Mouse (Mus musculus): Measurements from ENCODE around the gene Slc16a13. TPM values are rescaled to one million over a fixed set of nuclear protein-coding genes. Genes with fewer than 3 reads are reported as not detected.
"Not testable (repeated sequence)": the region's sequence is repeated elsewhere in the genome, so short reads cannot be mapped to it uniquely, and the experiment has no call there.

Slc16a13 gene
- polyA plus RNA-seq, 1 experiment from 2014 or later, result 14.4 TPM

- no peak overlapping the region for H3K4me2 ChIP-seq
- no peak for ATAC-seq (ENCODE audit: low FRiP score)
- no peak overlapping the region for H3K27ac ChIP-seq
- H3K36me3 ChIP-seq (replicated peaks), result no peaks in the 10 kb centered on the region
- H3K9ac ChIP-seq, result no peak overlapping the region
- no peak overlapping the region for H3K4me3 ChIP-seq (replicated peaks)
- H3K27me3 ChIP-seq, result no peaks in the 10 kb centered on the region
- H3K4me1 ChIP-seq, result no peaks in the 10 kb centered on the region
- WGBS, result 82% methylated on average over 11 of the region's 11 CpGs
- no peaks in the 10 kb centered on the region for H3K9me3 ChIP-seq
Measured at GRCm38 (mm10) chr11:70178756-70179155, 42.1 kb downstream of the Slc16a13 start.

GRCm38 (mm10) chr11:70178311-70178710 lies 42.6 kb downstream of the Slc16a13 start:
- H3K9ac ChIP-seq, result no peak overlapping the region
- no peaks in the 10 kb centered on the region for H3K9me3 ChIP-seq
- WGBS, result 89% methylated on average over 11 of the region's 11 CpGs

GRCm38 (mm10) chr11:70177647-70178046 lies 43.2 kb downstream of the Slc16a13 start:
- Histone ChIP-seq H3K9ac (no peak overlapping the region), H3K9me3 (no peaks in the 10 kb centered on the region), H3K4me3 (replicated peaks) (no peak overlapping the region), H3K36me3 (replicated peaks) (no peaks in the 10 kb centered on the region), H3K27ac (no peak overlapping the region), H3K4me1 (no peaks in the 10 kb centered on the region), H3K4me2 (no peak overlapping the region), H3K27me3 (no peaks in the 10 kb centered on the region)
- 76% methylated on average over 8 of the region's 8 CpGs for WGBS
- ATAC-seq (ENCODE audit: low FRiP score), result no peak

More at GRCm38 (mm10) chr11:70178311-70178710, 42.6 kb downstream of the Slc16a13 start:
- no peaks in the 10 kb centered on the region for H3K4me1 ChIP-seq
- ATAC-seq (ENCODE audit: low FRiP score), result no peak
- H3K27ac ChIP-seq, result no peak overlapping the region
- H3K27me3 ChIP-seq, result no peaks in the 10 kb centered on the region
- H3K4me2 ChIP-seq, result no peak overlapping the region
- H3K4me3 ChIP-seq (replicated peaks), result no peak overlapping the region
- H3K36me3 ChIP-seq (replicated peaks), result no peaks in the 10 kb centered on the region

- no peak overlapping the region for H3K27ac ChIP-seq
- H3K4me1 ChIP-seq, result no peaks in the 10 kb centered on the region
- H3K9me3 ChIP-seq, result no peaks in the 10 kb centered on the region
- 86% methylated on average over 4 of the region's 4 CpGs for WGBS
- H3K9ac ChIP-seq, result no peak overlapping the region
- H3K27me3 ChIP-seq, result no peaks in the 10 kb centered on the region
- H3K36me3 ChIP-seq (replicated peaks), result no peaks in the 10 kb centered on the region
- no peak overlapping the region for H3K4me2 ChIP-seq
- no peak overlapping the region for H3K4me3 ChIP-seq (replicated peaks)
- ATAC-seq (ENCODE audit: low FRiP score), result no peak
Measured at GRCm38 (mm10) chr11:70174491-70174890, 46.4 kb downstream of the Slc16a13 start.

- H3K4me2 ChIP-seq, result no peak overlapping the region
- no peaks in the 10 kb centered on the region for H3K27me3 ChIP-seq
- no peaks in the 10 kb centered on the region for H3K9me3 ChIP-seq
- ATAC-seq (ENCODE audit: low FRiP score), result no peak
- 61% methylated on average over 5 of the region's 5 CpGs for WGBS
- no peaks in the 10 kb centered on the region for H3K4me1 ChIP-seq
- H3K9ac ChIP-seq, result no peak overlapping the region
- H3K36me3 ChIP-seq (replicated peaks), result no peaks in the 10 kb centered on the region
- H3K27ac ChIP-seq, result no peak overlapping the region
- no peak overlapping the region for H3K4me3 ChIP-seq (replicated peaks)
Measured at GRCm38 (mm10) chr11:70172298-70172697, 48.6 kb downstream of the Slc16a13 start.

DNA sequence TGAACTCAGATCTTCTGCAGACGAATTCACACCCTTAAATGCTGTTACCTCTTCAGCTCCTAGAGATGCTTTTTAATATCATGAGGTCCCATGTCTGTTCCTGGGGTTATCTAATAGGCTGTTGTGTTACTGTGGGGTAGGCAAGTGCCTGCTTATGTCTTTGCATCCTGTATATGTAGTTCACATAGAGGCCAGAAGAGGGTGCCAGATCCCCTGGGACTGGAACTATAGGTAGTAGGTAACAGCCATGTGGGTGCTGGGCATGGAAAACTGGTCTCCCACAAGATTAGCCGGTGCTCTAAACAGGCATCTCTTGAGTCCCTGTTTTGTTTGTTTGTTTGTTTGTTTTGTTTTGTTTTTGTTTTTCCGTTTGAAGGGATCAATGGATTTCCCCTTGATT lies 49.0 kb downstream of the Slc16a13 start:
- WGBS, result 59% methylated on average over 3 of the region's 3 CpGs
- no peak for ATAC-seq (ENCODE audit: low FRiP score)

DNA sequence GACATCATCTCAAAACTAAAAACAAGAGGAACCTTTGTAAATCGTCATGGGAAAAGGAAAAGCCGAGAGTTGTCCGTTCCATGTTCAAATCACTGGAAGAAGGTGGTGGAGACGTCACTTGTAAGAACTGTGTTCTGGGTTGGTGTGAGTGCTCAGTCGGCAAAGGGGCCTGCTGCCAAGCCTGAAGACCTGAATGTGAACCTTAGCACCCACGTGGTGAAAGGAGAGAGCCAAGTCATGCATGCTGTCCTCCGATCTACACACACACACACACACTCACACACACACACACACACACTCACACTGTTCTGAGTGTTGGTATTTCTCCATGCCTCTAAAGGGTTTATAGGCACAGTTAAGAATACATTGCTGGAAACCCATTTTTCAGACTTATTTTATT lies 49.7 kb downstream of the Slc16a13 start:
- no peaks in the 10 kb centered on the region for H3K27me3 ChIP-seq
- ATAC-seq (ENCODE audit: low FRiP score), result no peak
- H3K4me1 ChIP-seq, result no peaks in the 10 kb centered on the region
- H3K9ac ChIP-seq, result no peak overlapping the region
- no peaks in the 10 kb centered on the region for H3K9me3 ChIP-seq
- 78% methylated on average over 7 of the region's 7 CpGs for WGBS
- H3K36me3 ChIP-seq (replicated peaks), result no peaks in the 10 kb centered on the region
- H3K4me2 ChIP-seq, result no peak overlapping the region
- H3K27ac ChIP-seq, result no peak overlapping the region
- no peak overlapping the region for H3K4me3 ChIP-seq (replicated peaks)

More for the DNA sequence above, 49.0 kb downstream of the Slc16a13 start:
- H3K9me3 ChIP-seq, result no peaks in the 10 kb centered on the region
- no peak overlapping the region for H3K4me2 ChIP-seq
- H3K9ac ChIP-seq, result no peak overlapping the region
- H3K4me3 ChIP-seq (replicated peaks), result no peak overlapping the region
- H3K36me3 ChIP-seq (replicated peaks), result no peaks in the 10 kb centered on the region
- no peaks in the 10 kb centered on the region for H3K27me3 ChIP-seq
- H3K27ac ChIP-seq, result no peak overlapping the region
- H3K4me1 ChIP-seq, result no peaks in the 10 kb centered on the region

DNA sequence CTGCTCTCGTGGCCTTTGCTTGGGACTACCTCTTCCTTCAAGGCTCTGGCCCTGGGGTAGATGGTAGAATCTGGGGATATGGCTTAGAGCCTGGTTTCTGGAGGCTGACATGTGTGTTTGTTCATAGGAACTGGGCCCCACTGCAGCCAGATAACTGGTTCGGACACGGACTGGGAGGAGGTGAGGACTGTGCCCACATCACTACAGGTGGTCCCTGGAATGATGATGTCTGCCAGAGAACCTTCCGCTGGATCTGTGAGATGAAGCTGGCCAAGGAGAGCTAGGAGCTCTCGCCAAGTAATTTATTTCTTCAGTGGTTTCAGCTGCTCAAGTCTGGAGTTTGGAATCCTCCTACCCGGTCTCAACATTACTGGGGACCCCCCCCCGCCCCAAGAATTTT lies 50.6 kb downstream of the Slc16a13 start:
- Histone ChIP-seq H3K9ac (no peak overlapping the region), H3K4me2 (no peak overlapping the region), H3K27me3 (no peaks in the 10 kb centered on the region), H3K4me3 (replicated peaks) (no peak overlapping the region), H3K9me3 (no peaks in the 10 kb centered on the region), H3K4me1 (no peaks in the 10 kb centered on the region), H3K27ac (no peak overlapping the region), H3K36me3 (replicated peaks) (no peaks in the 10 kb centered on the region)
- ATAC-seq (ENCODE audit: low FRiP score), result no peak
- whole genome bisulfite sequencing, result 84% methylated on average over 7 of the region's 7 CpGs

DNA sequence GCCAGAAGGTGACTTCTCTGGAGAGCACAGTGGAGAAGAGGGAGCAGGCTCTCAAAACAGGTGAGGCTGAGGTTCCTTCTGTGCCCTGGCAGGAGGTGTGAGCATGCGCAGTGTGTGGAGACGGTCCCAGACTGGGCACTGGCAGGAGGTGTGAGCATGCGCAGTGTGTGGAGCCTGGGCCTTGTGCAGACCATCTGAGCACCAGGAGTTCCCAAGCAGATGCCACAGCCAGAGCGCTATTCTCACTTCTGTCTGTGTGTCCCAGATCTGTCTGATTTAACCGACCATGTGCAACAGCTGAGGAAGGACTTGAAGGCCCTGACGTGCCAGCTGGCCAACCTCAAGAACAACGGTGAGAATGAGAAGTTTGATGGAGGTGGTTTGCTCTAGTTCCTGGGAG lies 51.4 kb downstream of the Slc16a13 start:
- H3K9ac ChIP-seq; H3K4me3 ChIP-seq (replicated peaks); H3K36me3 ChIP-seq (replicated peaks); H3K4me1 ChIP-seq; H3K9me3 ChIP-seq; H3K4me2 ChIP-seq; H3K27me3 ChIP-seq; H3K27ac ChIP-seq; ATAC-seq (ENCODE audit: low FRiP score): not testable (repeated sequence)
- WGBS, result 94% methylated on average over 7 of the region's 7 CpGs

- H3K9ac ChIP-seq, result no peak overlapping the region
- H3K4me2 ChIP-seq, result no peak overlapping the region
- H3K9me3 ChIP-seq, result no peaks in the 10 kb centered on the region
- 0 out of 2 replicates have a peak, but pooled peaks cover 5% of the 10 kb centered on the region for H3K27me3 ChIP-seq
- no peaks in the 10 kb centered on the region for H3K4me1 ChIP-seq
- no peak overlapping the region for H3K4me3 ChIP-seq (replicated peaks)
- no peaks in the 10 kb centered on the region for H3K36me3 ChIP-seq (replicated peaks)
- ATAC-seq (ENCODE audit: low FRiP score), result no peak
- WGBS, result 60% methylated on average over 7 of the region's 7 CpGs
- no peak overlapping the region for H3K27ac ChIP-seq
Measured at GRCm38 (mm10) chr11:70168136-70168535, 52.7 kb downstream of the Slc16a13 start.

MicroRNA genes within 50 kb of the gene (microRNA counts, 519-probe panel; counts per million panel counts)
- not detected for microRNA mmu-miR-195
- not detected for microRNA mmu-miR-497

Small RNA genes within 50 kb of the gene (microRNA-seq; reads per million reads assigned to microRNA genes)
- gene Mir195a (370 reads per million, percentile 65 among the genes with 10 or more reads in this experiment), gene Mir497 (not detected), gene Mir497b (not detected)

Other genes with a start within 250 kb of the Slc16a13 start
- gene Ctdnep1, start 239.9 kb downstream of the Slc16a13 start, polyA plus RNA-seq (2016; fragmentation: Nextera tagmentation; extraction: Ambion mirVana), result 19.9 and 20.7 TPM in 2 replicates
- 129 and 141 TPM in 2 replicates for gene Elp5, start 238.5 kb downstream of the Slc16a13 start, polyA plus RNA-seq (2016; fragmentation: Nextera tagmentation; extraction: Ambion mirVana)
- 527 and 539 TPM in 2 replicates for gene Gabarap, start 229.9 kb downstream of the Slc16a13 start, polyA plus RNA-seq (2016; fragmentation: Nextera tagmentation; extraction: Ambion mirVana)
- gene Phf23, start 225.3 kb downstream of the Slc16a13 start, polyA plus RNA-seq (2016; fragmentation: Nextera tagmentation; extraction: Ambion mirVana), result 91.3 and 99.1 TPM in 2 replicates
- gene Dvl2, start 220.5 kb downstream of the Slc16a13 start, polyA plus RNA-seq (2016; fragmentation: Nextera tagmentation; extraction: Ambion mirVana), result 45.2 and 46.6 TPM in 2 replicates
- gene Acadvl, start 205.7 kb downstream of the Slc16a13 start, polyA plus RNA-seq (2016; fragmentation: Nextera tagmentation; extraction: Ambion mirVana), result 43.5 and 48.4 TPM in 2 replicates
- 20.3 and 24.9 TPM in 2 replicates for gene Dlg4, start 204.1 kb downstream of the Slc16a13 start, polyA plus RNA-seq (2016; fragmentation: Nextera tagmentation; extraction: Ambion mirVana)
- 0.63 and 0.75 TPM in 2 replicates for gene Asgr1, start 167.0 kb downstream of the Slc16a13 start, polyA plus RNA-seq (2016; fragmentation: Nextera tagmentation; extraction: Ambion mirVana)
- not detected in 2 replicates for gene Asgr2, start 128.4 kb downstream of the Slc16a13 start, polyA plus RNA-seq (2016; fragmentation: Nextera tagmentation; extraction: Ambion mirVana)
- not detected in 2 replicates for gene Mgl2, start 90.7 kb downstream of the Slc16a13 start, polyA plus RNA-seq (2016; fragmentation: Nextera tagmentation; extraction: Ambion mirVana)
- 0.17 and 0.33 TPM in 2 replicates for gene Clec10a, start 64.9 kb downstream of the Slc16a13 start, polyA plus RNA-seq (2016; fragmentation: Nextera tagmentation; extraction: Ambion mirVana)
- 1.5 and 2.5 TPM in 2 replicates for gene Slc16a11, start 8.3 kb downstream of the Slc16a13 start, polyA plus RNA-seq (2016; fragmentation: Nextera tagmentation; extraction: Ambion mirVana)
- 5.7 and 5.9 TPM in 2 replicates for gene Bcl6b, start 8.7 kb upstream of the Slc16a13 start, polyA plus RNA-seq (2016; fragmentation: Nextera tagmentation; extraction: Ambion mirVana)
- gene 0610010K14Rik, start 16.9 kb upstream of the Slc16a13 start, polyA plus RNA-seq (2016; fragmentation: Nextera tagmentation; extraction: Ambion mirVana), result 203 and 215 TPM in 2 replicates
- 9.4 and 11.2 TPM in 2 replicates for gene Gm21988, start 18.8 kb upstream of the Slc16a13 start, polyA plus RNA-seq (2016; fragmentation: Nextera tagmentation; extraction: Ambion mirVana)
- 151 and 152 TPM in 2 replicates for gene Rnasek, start 18.8 kb upstream of the Slc16a13 start, polyA plus RNA-seq (2016; fragmentation: Nextera tagmentation; extraction: Ambion mirVana)
- 1.3 and 1.6 TPM in 2 replicates for gene Alox12, start 34.3 kb upstream of the Slc16a13 start, polyA plus RNA-seq (2016; fragmentation: Nextera tagmentation; extraction: Ambion mirVana)
- not detected in 2 replicates for gene Alox12e, start 101.6 kb upstream of the Slc16a13 start, polyA plus RNA-seq (2016; fragmentation: Nextera tagmentation; extraction: Ambion mirVana)
- gene Alox15, start 131.0 kb upstream of the Slc16a13 start, polyA plus RNA-seq (2016; fragmentation: Nextera tagmentation; extraction: Ambion mirVana), result 0.08 and 0.34 TPM in 2 replicates
- 40.3 and 46.2 TPM in 2 replicates for gene Pelp1, start 189.0 kb upstream of the Slc16a13 start, polyA plus RNA-seq (2016; fragmentation: Nextera tagmentation; extraction: Ambion mirVana)
- 36.9 and 40.5 TPM in 2 replicates for gene Arrb2, start 211.6 kb upstream of the Slc16a13 start, polyA plus RNA-seq (2016; fragmentation: Nextera tagmentation; extraction: Ambion mirVana)
- 32.1 and 32.5 TPM in 2 replicates for gene Med11, start 230.9 kb upstream of the Slc16a13 start, polyA plus RNA-seq (2016; fragmentation: Nextera tagmentation; extraction: Ambion mirVana)
- gene Zmynd15, start 238.4 kb upstream of the Slc16a13 start, polyA plus RNA-seq (2016; fragmentation: Nextera tagmentation; extraction: Ambion mirVana), result 0.35 and 0.43 TPM in 2 replicates
- gene Cxcl16, start 238.9 kb upstream of the Slc16a13 start, polyA plus RNA-seq (2016; fragmentation: Nextera tagmentation; extraction: Ambion mirVana), result 0.74 and 1.0 TPM in 2 replicates